ENCODE assay signal across 8 mouse cellular contexts in the genomic region with DNA sequence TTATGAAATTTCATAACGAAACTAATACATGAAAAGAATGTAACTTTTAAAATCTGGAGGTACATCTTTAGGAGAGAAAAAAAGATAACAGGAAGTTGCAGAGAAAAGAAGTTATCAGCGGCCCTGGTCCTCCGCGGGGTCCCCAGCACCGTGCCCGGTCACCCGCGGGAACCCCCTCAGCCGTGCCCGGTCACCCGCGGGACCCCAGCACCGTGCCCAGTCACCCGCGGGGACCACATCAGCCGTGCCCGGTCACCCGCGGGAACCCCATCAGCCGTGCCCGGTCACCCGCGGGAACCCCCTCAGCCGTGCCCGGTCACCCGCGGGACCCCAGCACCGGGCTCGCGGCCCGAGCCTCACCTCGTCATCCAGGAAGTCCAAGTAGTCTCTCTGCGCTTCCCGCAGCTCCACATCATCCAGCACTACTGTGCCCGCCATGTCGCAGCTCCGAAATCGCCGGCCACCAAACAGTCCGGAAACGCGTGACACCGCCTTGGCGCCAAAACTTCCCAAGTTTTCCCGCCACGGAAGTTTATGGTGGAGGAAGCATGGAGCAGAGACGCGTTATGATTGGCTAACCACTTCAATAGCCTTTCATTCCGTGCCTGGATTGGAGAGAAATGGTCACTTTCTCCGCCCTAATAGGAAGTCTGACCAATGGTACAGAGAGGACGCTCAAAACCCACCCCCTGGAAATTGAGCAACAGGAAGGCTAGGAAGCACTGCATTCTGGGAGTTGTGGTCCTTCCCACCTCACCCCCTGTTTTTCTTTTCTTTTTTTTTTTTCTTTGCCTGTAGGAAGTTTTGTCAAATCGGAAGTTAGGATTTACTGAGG. TPM values are rescaled to one million over a fixed set of nuclear protein-coding genes. Genes with fewer than 3 reads are reported as not detected.
DNase-seq lines count a peak whose midpoint lies in the region; ATAC-seq and TF ChIP-seq lines count a peak whose summit lies in the region.

Gene Mcm3, minus strand, starts transcription at position 542 of the 835 bp plus-strand sequence.

- TF ChIP-seq POLR2A in bone marrow, adult 2 months (IDR thresholded peaks at IDR 0.05; ENCODE audit: borderline replicate concordance, control insufficient read depth, low read depth, low read length) = peak; percentile 59; the same call in 1 of the 2 replicates
- TF ChIP-seq POLR2A in limb, embryonic 14.5 days (IDR thresholded peaks at IDR 0.05; ENCODE audit: borderline replicate concordance, extremely low read depth, insufficient read depth, insufficient read length) = no peak

- H3K4me1 ChIP-seq in bone marrow, adult 2 months (ENCODE audit: control insufficient read depth, insufficient read depth, low read length) = no peaks in the 10 kb centered on the region; the same call in 1 of the 2 replicates
- H3K4me1 ChIP-seq in embryonic facial prominence, embryonic 15.5 days = peaks cover 12% of the 10 kb centered on the region
- H3K4me1 ChIP-seq in limb, embryonic 14.5 days (ENCODE audit: control insufficient read depth, insufficient read depth, low read length) = 0 out of 2 replicates have a peak, but pooled peaks cover 6% of the 10 kb centered on the region
- no peaks in the 10 kb centered on the region for H3K4me1 ChIP-seq in midbrain, postnatal 0 days (ENCODE audit: insufficient read depth, low read length)

- H3K27me3 ChIP-seq in embryonic facial prominence, embryonic 15.5 days = no peaks in the 10 kb centered on the region
- no peaks in the 10 kb centered on the region for H3K27me3 ChIP-seq in limb, embryonic 14.5 days (ENCODE audit: control insufficient read depth, insufficient read depth, low read length)
- no peaks in the 10 kb centered on the region for H3K27me3 ChIP-seq in midbrain, postnatal 0 days (ENCODE audit: insufficient read depth, low read length)

- TF ChIP-seq CTCF in bone marrow, adult 2 months (IDR thresholded peaks at IDR 0.05; ENCODE audit: control insufficient read depth, insufficient read depth, low read length) = no peak
- no peak for TF ChIP-seq CTCF in midbrain, postnatal 0 days (IDR thresholded peaks at IDR 0.05)

- peak; percentile 99 for ATAC-seq in embryonic facial prominence, embryonic 15.5 days (ENCODE audit: insufficient number of reproducible peaks, low FRiP score, low TSS enrichment, low read depth)
- peak; percentile 100 for ATAC-seq in limb, embryonic 14.5 days (ENCODE audit: low FRiP score, low read depth)
- peak; percentile 100 for ATAC-seq in midbrain, postnatal 0 days (ENCODE audit: low FRiP score)

- no peak within 1 kb of the TSS; the same call in 1 of the 2 replicates for H3K27ac ChIP-seq in bone marrow, adult 2 months (ENCODE audit: control insufficient read depth, insufficient read depth, low read depth, low read length, poor library complexity)
- 0 out of 2 replicates have a peak within 1 kb of the TSS, but pooled peaks have one; percentile 39 for H3K27ac ChIP-seq in embryonic facial prominence, embryonic 15.5 days (replicated peaks)
- 0 out of 2 replicates have a peak within 1 kb of the TSS, but pooled peaks have one; percentile 43 for H3K27ac ChIP-seq in limb, embryonic 14.5 days (replicated peaks; ENCODE audit: low read depth, low read length)
- no peak within 1 kb of the TSS for H3K27ac ChIP-seq in midbrain, postnatal 0 days (ENCODE audit: low read depth, low read length)

- H3K9ac ChIP-seq in embryonic facial prominence, embryonic 15.5 days = peak within 1 kb of the TSS; percentile 44
- peak within 1 kb of the TSS; percentile 77 for H3K9ac ChIP-seq in limb, embryonic 14.5 days (ENCODE audit: low read depth, low read length, severe bottlenecking)
- H3K9ac ChIP-seq in midbrain, postnatal 0 days (replicated peaks; ENCODE audit: low read length, poor library complexity, severe bottlenecking) = no peak within 1 kb of the TSS

- H3K9me3 ChIP-seq in embryonic facial prominence, embryonic 15.5 days (replicated peaks) = no peaks in the 10 kb centered on the region
- H3K9me3 ChIP-seq in limb, embryonic 14.5 days (ENCODE audit: control insufficient read depth, low read length) = no peaks in the 10 kb centered on the region
- no peaks in the 10 kb centered on the region for H3K9me3 ChIP-seq in midbrain, postnatal 0 days (ENCODE audit: low read length)

- peak within 1 kb of the TSS; percentile 82 for H3K4me3 ChIP-seq in bone marrow, adult 2 months (replicated peaks; ENCODE audit: control insufficient read depth, low read depth, low read length)
- peak within 1 kb of the TSS; percentile 81 for H3K4me3 ChIP-seq in embryonic facial prominence, embryonic 15.5 days (replicated peaks)
- H3K4me3 ChIP-seq in limb, embryonic 14.5 days (replicated peaks; ENCODE audit: low read length) = peak within 1 kb of the TSS; percentile 77
- peak within 1 kb of the TSS; percentile 52 for H3K4me3 ChIP-seq in midbrain, postnatal 0 days (ENCODE audit: low read depth, low read length)

- H3K4me2 ChIP-seq in embryonic facial prominence, embryonic 15.5 days (replicated peaks) = peak within 1 kb of the TSS; percentile 78
- peak within 1 kb of the TSS; percentile 68 for H3K4me2 ChIP-seq in limb, embryonic 14.5 days (replicated peaks; ENCODE audit: low read depth, low read length, severe bottlenecking)
- peak within 1 kb of the TSS; percentile 94 for H3K4me2 ChIP-seq in midbrain, postnatal 0 days (ENCODE audit: low read depth, low read length, poor library complexity, severe bottlenecking)

- under 1% methylated on average over 52 of the region's 52 CpGs for WGBS in bone marrow, adult 2 months
- WGBS in embryonic facial prominence, embryonic 15.5 days = under 1% methylated on average over 52 of the region's 52 CpGs
- WGBS in limb, embryonic 14.5 days = 2% methylated on average over 35 of the region's 52 CpGs
- under 1% methylated on average over 49 of the region's 52 CpGs for WGBS in midbrain, postnatal 0 days

- DNase-seq in 416B (ENCODE audit: low read depth) = peak; percentile 99
- peak; percentile 97 for DNase-seq in heart, adult 8-10 months (ENCODE audit: low spot score)
- peak; percentile 98 for DNase-seq in kidney, adult 9 months
- peak; percentile 100 for DNase-seq in limb, embryonic 14.5 days (ENCODE audit: low spot score)
- DNase-seq in midbrain, postnatal 0 days (ENCODE audit: low spot score) = peak; percentile 99
- peak; percentile 67 to 78 for DNase-seq in spleen, postnatal 14 days (ENCODE audit: low spot score in 2 of 2)

- H3K36me3 ChIP-seq in embryonic facial prominence, embryonic 15.5 days = peaks cover 29% of the 10 kb centered on the region
- H3K36me3 ChIP-seq in limb, embryonic 14.5 days (ENCODE audit: control insufficient read depth, insufficient read depth, low read length) = peaks cover 26% of the 10 kb centered on the region
- H3K36me3 ChIP-seq in midbrain, postnatal 0 days (ENCODE audit: insufficient read depth, low read length) = no peaks in the 10 kb centered on the region

RNA-seq across cellular contexts. Expression of gene Mcm3, which starts in this region (rescaled TPM):
- 108 and 125 TPM in 2 replicates for polyA plus RNA-seq in bone marrow, adult 2 months (2011; ENCODE audit: insufficient read depth, insufficient read length, low replicate concordance, missing spikeins)
- polyA plus RNA-seq in embryonic facial prominence, embryonic 15.5 days (2015; fragmentation: Nextera tagmentation; extraction: Ambion mirVana) = 113 and 119 TPM in 2 replicates
- 1 to 10 TPM; 3.2 to 4.3 (median 3.9) TPM for total RNA-seq in heart, adult 8-10 months (2022)
- 91.1 and 92.3 TPM in 2 replicates for polyA plus RNA-seq in limb, embryonic 14.5 days (2012; rRNA removed)
- polyA plus RNA-seq in limb, embryonic 14.5 days (2014; fragmentation: Nextera tagmentation; extraction: Ambion mirVana) = 125 TPM in 2 replicates
- 8.4 and 10.1 TPM in 2 replicates for total RNA-seq in midbrain, postnatal 0 days (2014; rRNA removed)
- polyA plus RNA-seq in midbrain, postnatal 0 days (2015; fragmentation: Nextera tagmentation; extraction: Ambion mirVana) = 6.3 and 8.0 TPM in 2 replicates

Comparison
In these comparisons a context has a peak if more than half of its experiments do, and no peak if none do; other contexts are left out.
1. RNA of gene Mcm3 (polyA plus RNA-seq): 91.1 to 125 TPM in limb, embryonic 14.5 days, 113 to 119 TPM in embryonic facial prominence, embryonic 15.5 days and 108 to 125 TPM in bone marrow, adult 2 months; 6.3 to 8.0 TPM in midbrain, postnatal 0 days; every median in the first group is over 10 times any median in the second.
2. H3K27ac ChIP-seq: peak in embryonic facial prominence, embryonic 15.5 days (single experiment) and limb, embryonic 14.5 days (single experiment); none in bone marrow, adult 2 months (single experiment) and midbrain, postnatal 0 days (single experiment).
3. Peak in every context shown above with its lines, with median percentiles within 50 percentile points of each other: DNase-seq, H3K4me3 ChIP-seq, ATAC-seq and H3K4me2 ChIP-seq.